Mouse (Mus musculus): ENCODE measurements around the gene Slc2a3.

DNA sequence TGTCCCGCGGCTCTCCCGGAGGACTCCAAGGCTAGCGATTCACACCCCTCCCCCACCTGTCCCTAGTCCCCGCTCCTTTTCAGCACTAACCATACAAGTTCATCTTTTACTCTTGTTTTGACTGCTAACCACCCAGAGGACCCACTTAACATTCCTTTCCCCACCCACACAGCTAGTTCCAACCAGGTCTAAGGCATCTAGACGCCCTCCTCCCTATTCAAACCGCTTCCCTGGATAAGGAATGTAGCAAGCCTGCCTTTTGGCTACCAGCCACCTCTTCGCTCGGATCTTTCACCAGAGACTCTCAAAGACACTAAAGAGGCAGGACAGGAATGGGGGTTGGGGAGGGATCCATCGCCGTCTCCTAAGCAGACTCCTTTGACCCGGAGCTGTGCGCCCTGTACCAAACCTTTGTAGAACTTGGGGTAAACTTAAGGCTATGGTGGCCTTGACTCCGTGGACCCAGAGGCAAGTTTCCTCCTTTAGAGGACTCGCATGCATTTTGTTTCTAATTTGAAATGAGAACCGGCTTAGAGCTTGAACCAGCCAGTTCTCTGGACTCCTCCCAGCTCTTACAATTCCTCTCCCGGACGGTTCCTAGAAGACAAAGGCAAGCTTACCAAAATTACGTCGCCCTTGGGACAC lies 98.8 kb downstream of the Slc2a3 start:
- TF ChIP-seq POLR2A (IDR thresholded peaks at IDR 0.05; ENCODE audit: borderline replicate concordance, extremely low read depth, insufficient read depth, insufficient read length, poor library complexity, severe bottlenecking) (no peak), CTCF (IDR thresholded peaks at IDR 0.05; ENCODE audit: borderline replicate concordance, extremely low read depth, insufficient read depth, insufficient read length) (no peak)

All from brain, embryonic 14.5 days (tissue).